Mouse (Mus musculus) MEL (cell line): ENCODE measurements around the gene Ccdc172. TPM values are rescaled to one million over a fixed set of nuclear protein-coding genes. Genes with fewer than 3 reads are reported as not detected.

Experiments
- DNase-seq: peaks from one replicate; pipeline ENCODE4 v3.0.0; 2011; ENCODE audit warnings: low read depth, low spot score
- H3K27ac ChIP-seq: 2 replicates; pipeline ENCODE4 v1.5.1; 2012; ENCODE audit warnings: low read depth, mild to moderate bottlenecking, control low read depth, low read length, moderate library complexity; ENCODE audit not compliant: control insufficient read depth
- H3K27me3 ChIP-seq, 2 experiments: fragments of 150-350 bp in 1 of 2; sonication (generic) in 1 of 2; 2 replicates each; pipeline ENCODE4 v1.6.1; 2012; ENCODE audit warnings: low read length in 2 of 2, mild to moderate bottlenecking in 2 of 2, improper control_type of control experiment in 1 of 2, moderate library complexity in 1 of 2; ENCODE audit not compliant: insufficient read depth in 2 of 2, control insufficient read depth in 1 of 2
- H3K36me3 ChIP-seq, 2 experiments: 2 replicates each; pipeline ENCODE4 v1.6.1; 2012 to 2014; ENCODE audit warnings: low read length in 2 of 2, improper control_type of control experiment in 1 of 2, inconsistent platforms in 1 of 2, mild to moderate bottlenecking in 1 of 2; ENCODE audit not compliant: insufficient read depth in 2 of 2, control insufficient read depth in 1 of 2
- H3K4me1 ChIP-seq, 2 experiments: fragments of 150-350 bp in 1 of 2; sonication (generic) in 1 of 2; 2 replicates each; pipeline ENCODE4 v1.6.1; 2012; ENCODE audit warnings: low read length in 2 of 2, improper control_type of control experiment in 1 of 2, mild to moderate bottlenecking in 1 of 2; ENCODE audit not compliant: insufficient read depth in 2 of 2, control insufficient read depth in 1 of 2
- H3K4me3 ChIP-seq, 2 experiments: fragments of 150-350 bp in 1 of 2; sonication (generic) in 1 of 2; 2 replicates each; pipeline ENCODE4 v1.5.1; 2012; ENCODE audit warnings: low read depth in 2 of 2, low read length in 2 of 2, mild to moderate bottlenecking in 2 of 2, moderate library complexity in 2 of 2, control low read depth in 1 of 2, improper control_type of control experiment in 1 of 2; ENCODE audit not compliant: control insufficient read depth in 1 of 2, insufficient read depth in 1 of 2
- H3K79me2 ChIP-seq: 2 replicates; pipeline ENCODE4 v1.6.1; 2012; ENCODE audit warnings: mild to moderate bottlenecking, low read length, moderate library complexity; ENCODE audit not compliant: control insufficient read depth, poor library complexity, insufficient read depth
- H3K9ac ChIP-seq: 2 replicates; pipeline ENCODE4 v1.6.1; 2012; ENCODE audit warnings: low read depth, mild to moderate bottlenecking, control low read depth, low read length, moderate library complexity; ENCODE audit not compliant: control insufficient read depth, poor library complexity, severe bottlenecking
- H3K9me3 ChIP-seq: fragments of 150-350 bp; sonication (generic); replicated peaks from 2 replicates; pipeline ENCODE4 v1.6.1; 2012; ENCODE audit warnings: mild to moderate bottlenecking, low read length, improper control_type of control experiment, moderate library complexity; ENCODE audit not compliant: insufficient read depth
- BHLHE40 ChIP-seq: IDR thresholded peaks from 2 replicates; pipeline ENCODE4 v1.6.1; 2012; ENCODE audit warnings: low read depth, mild to moderate bottlenecking, inconsistent platforms, low read length, improper control_type of control experiment, borderline replicate concordance
- CHD1 ChIP-seq: IDR thresholded peaks from 2 replicates; pipeline ENCODE4 v1.6.1; 2012; ENCODE audit warnings: low read depth, mild to moderate bottlenecking, inconsistent platforms, low read length, improper control_type of control experiment
- CTCF ChIP-seq, 3 experiments: IDR thresholded peaks in 2 of 3; conservative IDR thresholded peaks in 1 of 3; 2 replicates each; pipeline ENCODE4 v1.5.1; 2011 to 2012; ENCODE audit warnings: low read length in 3 of 3, low read depth in 2 of 3, mild to moderate bottlenecking in 2 of 3, improper control_type of control experiment in 1 of 3, inconsistent platforms in 1 of 3, mixed read lengths in 1 of 3, moderate library complexity in 1 of 3; ENCODE audit not compliant: control insufficient read depth in 1 of 3, insufficient read depth in 1 of 3, poor library complexity in 1 of 3, severe bottlenecking in 1 of 3
- ELF1 ChIP-seq: IDR thresholded peaks from 2 replicates; pipeline ENCODE4 v1.6.1; 2014; ENCODE audit warnings: low read depth, mild to moderate bottlenecking, inconsistent platforms, low read length, improper control_type of control experiment, moderate library complexity
- GATA1 ChIP-seq: IDR thresholded peaks from 2 replicates; pipeline ENCODE4 v1.6.1; 2011; ENCODE audit warnings: low read depth, low read length, improper control_type of control experiment
- JUND ChIP-seq: IDR thresholded peaks from 2 replicates; pipeline ENCODE4 v1.6.1; 2011; ENCODE audit warnings: low read depth, mild to moderate bottlenecking, improper control_type of control experiment, low read length
- KAT2A ChIP-seq: conservative IDR thresholded peaks from 2 replicates; pipeline ENCODE4 v1.6.1; 2012; ENCODE audit warnings: low read depth, low read length, improper control_type of control experiment, inconsistent platforms
- MAFK ChIP-seq: IDR thresholded peaks from 2 replicates; pipeline ENCODE4 v1.6.1; 2011; ENCODE audit warnings: low read depth, mild to moderate bottlenecking, low read length, improper control_type of control experiment, borderline replicate concordance
- MEF2A ChIP-seq: IDR thresholded peaks from 2 replicates; pipeline ENCODE4 v1.6.1; 2014; ENCODE audit warnings: low read depth, mild to moderate bottlenecking, inconsistent platforms, low read length, improper control_type of control experiment; ENCODE audit not compliant: poor library complexity, insufficient replicate concordance, severe bottlenecking; ENCODE audit errors: extremely low read depth
- MYB ChIP-seq: IDR thresholded peaks from 2 replicates; pipeline ENCODE4 v1.6.1; 2011; ENCODE audit warnings: mild to moderate bottlenecking, low read depth, low read length, improper control_type of control experiment
- MYC ChIP-seq: IDR thresholded peaks from 2 replicates; pipeline ENCODE4 v1.6.1; 2011; ENCODE audit warnings: low read depth, mild to moderate bottlenecking, low read length, improper control_type of control experiment, moderate library complexity
- NELFE ChIP-seq: IDR thresholded peaks from 2 replicates; pipeline ENCODE4 v1.6.1; 2011; ENCODE audit warnings: low read depth, low read length, improper control_type of control experiment
- POLR2AphosphoS2 ChIP-seq: IDR thresholded peaks from 2 replicates; pipeline ENCODE4 v1.6.1; 2011; ENCODE audit warnings: low read length, improper control_type of control experiment
- POLR2AphosphoS5 ChIP-seq: IDR thresholded peaks from 2 replicates; pipeline ENCODE4 v1.6.1; 2012; ENCODE audit warnings: low read depth, borderline replicate concordance, mild to moderate bottlenecking, inconsistent platforms, low read length, moderate library complexity, mixed read lengths
- RAD21 ChIP-seq: IDR thresholded peaks from 2 replicates; pipeline ENCODE4 v1.6.1; 2011; ENCODE audit warnings: mild to moderate bottlenecking, low read depth, low read length, improper control_type of control experiment
- RCOR1 ChIP-seq: IDR thresholded peaks from 2 replicates; pipeline ENCODE4 v1.6.1; 2012; ENCODE audit warnings: low read depth, mild to moderate bottlenecking, inconsistent platforms, low read length, improper control_type of control experiment
- SIN3A ChIP-seq: IDR thresholded peaks from 2 replicates; pipeline ENCODE4 v1.6.1; 2012; ENCODE audit warnings: low read length, improper control_type of control experiment, inconsistent platforms
- SMC3 ChIP-seq: IDR thresholded peaks from 2 replicates; pipeline ENCODE4 v1.6.1; 2011; ENCODE audit warnings: low read depth, low read length, improper control_type of control experiment
- TAL1 ChIP-seq: IDR thresholded peaks from 2 replicates; pipeline ENCODE4 v1.6.1; 2012; ENCODE audit warnings: mild to moderate bottlenecking, inconsistent platforms, low read length, moderate library complexity, mixed read lengths
- TBP ChIP-seq: IDR thresholded peaks from 2 replicates; pipeline ENCODE4 v1.8.0; 2011; ENCODE audit warnings: low read depth, low read length, improper control_type of control experiment
- TCF12 ChIP-seq: IDR thresholded peaks from 2 replicates; pipeline ENCODE4 v1.6.1; 2014; ENCODE audit warnings: low read depth, mild to moderate bottlenecking, inconsistent platforms, low read length, improper control_type of control experiment, moderate library complexity
- USF2 ChIP-seq, 2 experiments: IDR thresholded peaks; 2 replicates each; pipeline ENCODE4 v1.6.1; 2011 to 2012; ENCODE audit warnings: improper control_type of control experiment in 2 of 2, low read length in 2 of 2, borderline replicate concordance in 1 of 2, inconsistent platforms in 1 of 2, low read depth in 1 of 2, mild to moderate bottlenecking in 1 of 2; ENCODE audit not compliant: insufficient read depth in 1 of 2
- polyA plus RNA-seq, 2 experiments: library from polyadenylated mRNA; stranded (reverse) in 1 of 2; unstranded in 1 of 2; fragments of >175 nt in 1 of 2; fragments of >200 nt in 1 of 2; gene quantifications; 2 replicates each; pipeline versions ENCODE4 v1.2.1 to v1.2.4; 2012; ENCODE audit warnings: low replicate concordance in 2 of 2, low read depth in 1 of 2; ENCODE audit not compliant: insufficient read length in 2 of 2, insufficient read depth in 1 of 2, missing spikeins in 1 of 2
- total RNA-seq: library from RNA; depleted of rRNA; stranded (reverse); fragments of 300-350 nt; gene quantifications from 2 replicates; pipeline ENCODE4 v1.2.3, GENCODE M21; 2012

The Ccdc172 gene
- total and polyA plus RNA-seq, 3 experiments: not detected

DNA sequence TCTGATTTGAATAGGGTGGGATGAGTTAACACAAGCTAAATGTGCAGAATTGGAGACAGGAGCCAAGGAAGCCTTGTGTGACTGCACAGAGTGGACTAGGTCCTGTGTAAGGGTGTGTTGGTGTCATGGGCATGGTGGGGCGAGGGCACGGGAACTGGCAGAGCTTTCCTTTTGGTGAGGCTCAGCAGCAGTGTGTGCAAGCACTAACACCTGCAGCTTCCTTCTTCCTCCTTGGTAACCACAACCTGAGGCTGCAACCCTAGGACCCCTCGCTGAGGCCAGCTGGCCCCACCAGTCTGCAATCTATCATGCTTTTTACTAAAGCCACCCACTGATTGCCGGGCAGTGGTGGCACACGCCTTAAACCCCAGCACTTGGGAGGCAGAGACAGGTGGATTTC is 28.6 kb downstream of the Ccdc172 start:
- H3K9me3 ChIP-seq: no peaks in the 10 kb centered on the region
- no peaks in the 10 kb centered on the region for H3K4me1 ChIP-seq
- H3K4me3 ChIP-seq: no peak overlapping the region
- no peaks in the 10 kb centered on the region for H3K79me2 ChIP-seq
- H3K36me3 ChIP-seq: no peaks in the 10 kb centered on the region
- no peak overlapping the region for H3K27ac ChIP-seq
- H3K9ac ChIP-seq: no peak overlapping the region
- peaks cover 0 to 2% of the 10 kb centered on the region in 2 experiments; a peak in 1 of 4 replicates for H3K27me3 ChIP-seq
- no peak for TF ChIP-seq RAD21
- TF ChIP-seq JUND: no peak
- TF ChIP-seq CTCF (IDR thresholded peaks at IDR 0.05 in 2 of 3, conservative IDR thresholded peaks at IDR 0.05 in 1 of 3; ENCODE audit: control insufficient read depth in 1 of 3, insufficient read depth in 1 of 3, low read depth in 2 of 3, low read length in 3 of 3, poor library complexity in 1 of 3, severe bottlenecking in 1 of 3): no peak
- no peak for TF ChIP-seq CHD1
- no peak for TF ChIP-seq MYC
- TF ChIP-seq TCF12: no peak
- no peak for TF ChIP-seq ELF1
- TF ChIP-seq SIN3A: no peak
- TF ChIP-seq USF2 (IDR thresholded peaks at IDR 0.05; ENCODE audit: borderline replicate concordance in 1 of 2, insufficient read depth in 1 of 2, low read depth in 1 of 2, low read length in 2 of 2): no peak
- no peak for TF ChIP-seq SMC3
- no peak for TF ChIP-seq POLR2AphosphoS2
- no peak for TF ChIP-seq NELFE
- no peak for TF ChIP-seq MYB
- no peak for TF ChIP-seq RCOR1
- no peak for TF ChIP-seq TBP
- TF ChIP-seq KAT2A: no peak
- no peak for TF ChIP-seq TAL1
- no peak for TF ChIP-seq BHLHE40
- no peak for DNase-seq

GRCm38 (mm10) chr19:58548367-58548766 is 36.6 kb downstream of the Ccdc172 start:
- H3K9ac ChIP-seq: no peak overlapping the region
- no peak overlapping the region for H3K27ac ChIP-seq
- no peak for DNase-seq
- no peak for TF ChIP-seq POLR2AphosphoS2
- TF ChIP-seq MEF2A: no peak
- TF ChIP-seq MAFK: no peak
- TF ChIP-seq POLR2AphosphoS5: no peak
- no peak for TF ChIP-seq CTCF (IDR thresholded peaks at IDR 0.05 in 2 of 3, conservative IDR thresholded peaks at IDR 0.05 in 1 of 3; ENCODE audit: control insufficient read depth in 1 of 3, insufficient read depth in 1 of 3, low read depth in 2 of 3, low read length in 3 of 3, poor library complexity in 1 of 3, severe bottlenecking in 1 of 3)
- no peak for TF ChIP-seq GATA1
- no peak for TF ChIP-seq MYC
- peaks cover 0 to 2% of the 10 kb centered on the region in 2 experiments; a peak in 2 of 4 replicates for H3K27me3 ChIP-seq
- H3K36me3 ChIP-seq: no peaks in the 10 kb centered on the region
- H3K9me3 ChIP-seq: no peaks in the 10 kb centered on the region
- H3K4me1 ChIP-seq: no peaks in the 10 kb centered on the region
- H3K79me2 ChIP-seq: no peaks in the 10 kb centered on the region
- H3K4me3 ChIP-seq: peak overlapping the region in 1 of 2 experiments; percentile 4; a peak in 1 of 4 replicates
